Mouse (Mus musculus) cerebellum, postnatal 14 days (tissue): ENCODE measurements around the gene Sall1.

Source experiments
- DNase-seq, 2 experiments: peaks; one replicate each; pipeline ENCODE4 v3.0.0; 2021; ENCODE audit warnings: mixed read lengths in 2 of 2

Sall1 gene

DNA sequence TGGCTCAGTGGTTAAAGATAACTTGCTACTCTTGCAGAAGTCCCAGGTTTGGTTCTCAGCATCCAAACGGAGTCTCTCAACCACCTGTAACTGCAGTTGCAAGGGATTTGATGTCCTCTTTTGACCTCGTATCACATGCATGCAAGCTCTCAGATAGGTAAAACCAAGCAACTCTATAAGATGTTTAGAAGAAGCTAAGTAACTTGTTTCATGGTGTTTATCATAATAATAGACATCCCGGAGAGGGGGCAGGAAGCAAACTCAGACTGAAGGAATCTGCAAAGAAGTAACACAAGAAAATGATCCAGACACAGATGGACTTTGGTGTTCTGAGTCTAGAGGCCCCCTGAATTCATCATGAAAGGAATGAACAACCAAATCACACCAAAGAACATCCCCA is 55.0 kb downstream of the Sall1 start:
- no peak for DNase-seq

DNA sequence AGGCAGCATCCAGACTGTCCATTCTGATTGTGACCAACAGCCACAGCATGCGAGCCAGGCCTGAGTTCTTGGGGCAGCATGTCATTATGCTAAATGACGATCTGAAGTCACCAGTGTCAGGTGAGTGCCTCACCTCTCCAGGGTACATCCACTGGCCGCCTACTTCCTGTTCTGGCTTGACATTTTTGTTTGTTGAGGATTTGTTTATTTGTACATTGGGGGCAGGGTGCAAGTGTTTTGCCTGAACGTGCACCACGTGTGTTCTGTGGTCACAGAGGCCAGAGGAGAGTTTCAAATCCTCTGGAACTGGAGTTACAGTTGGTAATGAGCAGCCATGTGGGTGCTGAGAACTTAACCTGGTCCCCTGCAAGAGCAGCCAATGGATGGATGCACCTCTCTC is 60.5 kb downstream of the Sall1 start:
- DNase-seq: no peak
